Mouse (Mus musculus): ENCODE results near the gene Spg11. TPM values are rescaled to one million over a fixed set of nuclear protein-coding genes. Genes with fewer than 3 reads are reported as not detected.

Spg11 gene
- polyA plus RNA-seq (2017; shearing (Covaris generic)), result 10 to 100 TPM; 12.7 to 18.8 TPM

DNA sequence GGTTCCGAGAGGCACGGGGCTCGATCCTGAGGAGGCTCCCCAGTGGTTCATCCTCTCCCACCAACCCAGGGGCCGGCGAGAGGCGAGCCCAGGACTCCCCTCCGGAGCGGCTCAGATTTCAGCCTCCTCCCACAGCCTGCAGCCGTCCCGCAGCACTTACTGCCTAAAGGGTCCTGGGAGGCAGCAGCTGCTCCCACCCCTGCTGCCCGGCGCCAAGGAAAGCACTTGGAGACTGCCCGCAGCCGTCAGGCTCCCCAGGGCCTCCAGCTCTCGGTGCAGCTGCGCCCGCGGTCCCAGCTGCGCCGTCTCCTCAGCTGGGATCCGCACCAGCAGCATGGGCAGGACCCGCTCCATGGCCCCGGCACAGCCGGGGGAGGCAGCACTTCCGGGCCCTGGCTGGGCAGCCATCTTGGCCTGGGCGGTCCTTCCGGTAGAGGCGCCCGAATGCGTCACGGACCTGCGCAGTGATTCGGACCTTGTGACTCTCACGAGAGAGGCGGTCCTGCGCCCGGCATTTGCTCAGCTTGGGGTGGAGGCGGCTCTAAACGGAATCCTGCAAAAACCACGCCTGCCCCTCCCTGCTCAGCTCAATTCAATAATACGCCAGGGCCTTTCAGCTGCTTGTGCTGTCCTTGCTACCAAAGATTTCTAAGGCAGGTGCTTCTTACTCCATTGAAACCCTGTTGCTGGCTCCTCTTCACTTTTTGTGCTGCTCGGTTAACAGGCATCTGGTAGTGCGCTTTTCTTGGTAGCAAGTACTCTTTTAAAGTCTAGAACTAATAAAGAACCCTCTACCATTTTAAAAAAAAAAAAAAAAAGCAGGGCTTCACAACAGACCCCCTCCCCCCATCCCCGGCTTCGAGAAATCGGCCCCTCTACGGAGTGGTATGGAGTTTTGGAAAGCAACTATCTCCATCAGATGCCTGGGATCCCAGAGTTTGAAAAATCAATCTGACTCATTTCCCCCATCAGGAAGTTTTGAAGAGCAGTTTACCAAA lies at the start of gene Spg11:
Gene Spg11 (minus strand): TSS at position 426 of the 998 bp plus-strand sequence.

DNA sequence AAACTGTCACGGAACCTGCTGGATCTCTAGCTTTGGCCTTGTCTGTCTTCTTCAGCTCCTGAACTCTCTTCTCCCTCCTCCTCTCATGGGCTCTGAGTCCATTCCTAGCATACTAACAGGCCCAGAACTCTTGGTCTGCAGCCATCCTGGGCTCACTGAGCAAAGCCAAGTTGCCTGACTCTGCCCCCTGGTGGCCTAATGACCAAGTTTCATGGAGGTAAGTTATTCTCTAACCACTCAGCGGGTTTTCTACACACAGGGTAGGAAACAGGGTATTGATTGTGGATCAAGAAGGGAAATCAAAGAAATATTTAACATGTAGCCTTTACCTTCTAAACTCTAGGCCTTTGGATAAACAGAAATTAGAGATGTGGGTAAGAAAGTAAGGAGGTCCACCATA lies 42.5 kb upstream of the Spg11 start, which contains the start of gene Trim69:
Gene Trim69 (plus strand): TSS at position 21 of the 400 bp plus-strand sequence.

DNA sequence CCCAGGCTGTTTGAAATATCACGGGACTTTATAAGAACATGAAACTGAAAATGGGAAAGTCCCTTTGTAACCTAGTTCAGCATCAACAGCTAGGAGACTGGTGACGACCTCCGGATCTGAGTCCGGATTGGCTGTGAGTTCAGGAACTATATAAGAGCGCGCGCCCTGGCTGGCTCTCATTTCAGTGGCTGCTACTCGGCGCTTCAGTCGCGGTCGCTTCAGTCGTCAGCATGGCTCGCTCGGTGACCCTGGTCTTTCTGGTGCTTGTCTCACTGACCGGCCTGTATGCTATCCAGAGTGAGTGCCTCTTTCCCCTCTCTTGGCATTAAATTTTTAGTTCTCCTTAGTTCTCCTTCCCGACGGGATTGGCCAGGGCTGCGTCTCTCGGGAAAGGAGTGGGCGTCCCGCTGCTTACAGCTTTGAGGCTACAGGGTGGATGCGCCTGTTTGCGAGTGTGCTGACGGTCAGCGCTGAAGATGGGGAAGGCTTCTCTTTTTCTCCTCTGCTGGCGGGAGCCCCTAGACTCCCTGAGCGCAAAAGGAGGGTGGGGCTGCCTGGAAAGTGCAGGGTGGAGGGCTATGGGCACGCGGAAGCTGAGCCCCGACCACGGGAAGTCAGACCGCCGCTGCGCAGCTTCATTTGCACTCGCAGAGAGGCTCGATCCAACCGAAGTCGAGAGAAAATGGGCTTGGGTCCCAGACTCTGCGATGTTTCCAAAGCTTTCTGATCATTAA lies 29.5 kb upstream of the Spg11 start, which contains the start of gene B2m:
Gene B2m (plus strand): TSS at position 179 of the 734 bp plus-strand sequence.

DNA sequence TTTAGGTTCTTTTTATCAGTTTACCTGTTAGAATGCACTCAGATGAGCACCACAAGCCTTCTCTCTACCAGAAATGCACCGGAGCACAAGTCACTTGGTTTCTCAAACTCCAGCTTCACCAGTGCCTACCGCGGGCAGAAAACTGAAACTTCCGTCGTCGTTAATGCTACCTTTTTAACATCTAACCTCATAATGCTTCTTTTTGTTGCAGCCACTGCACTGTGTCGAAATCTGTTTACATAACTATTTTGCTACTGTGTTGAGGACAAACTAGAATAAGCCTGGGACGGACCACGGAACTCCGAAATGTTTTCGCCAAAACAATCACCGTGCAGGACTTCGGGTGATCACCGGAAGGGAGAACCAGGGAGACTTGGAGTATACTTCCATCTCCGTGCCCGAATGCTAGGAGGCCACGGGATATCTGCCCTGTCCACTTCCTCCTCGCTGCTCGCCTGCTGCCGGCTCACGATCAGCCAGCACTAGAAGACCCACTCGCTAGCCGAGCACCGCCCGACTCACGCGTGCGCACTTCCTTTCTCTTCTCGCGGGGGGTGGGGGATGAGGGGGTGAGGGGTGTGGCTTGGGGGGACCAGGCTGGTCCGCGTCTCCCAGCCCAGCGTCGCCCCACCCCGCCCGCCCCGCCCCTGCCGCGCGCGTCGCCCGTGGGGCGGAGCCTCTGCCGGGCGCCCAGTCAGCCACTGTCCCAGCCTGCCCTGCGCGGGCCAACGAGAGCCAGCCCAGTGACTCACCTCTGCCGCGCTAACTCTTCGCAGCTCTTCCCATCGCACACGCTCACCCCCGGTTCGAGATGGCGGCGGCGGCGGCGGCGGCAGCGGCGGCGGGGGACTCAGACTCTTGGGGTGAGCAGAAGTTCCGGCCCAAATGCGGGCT lies 90.1 kb downstream of the Spg11 start, which contains the start of gene Eif3j1:
Gene Eif3j1 (plus strand): TSS at position 685 of the 894 bp plus-strand sequence.

Other genes with a start within 250 kb of the Spg11 start
- gene Ctdspl2, start 162.4 kb downstream of the Spg11 start, polyA plus RNA-seq (2017; shearing (Covaris generic)), result 10 to 100 TPM; 46.0 to 52.9 TPM
- not detected for gene Mageb3, start 162.3 kb downstream of the Spg11 start, polyA plus RNA-seq (2017; shearing (Covaris generic))
- 10 to 100 TPM; 11.5 to 16.5 TPM for gene Eif3j1, start 89.8 kb downstream of the Spg11 start, polyA plus RNA-seq (2017; shearing (Covaris generic))
- gene B2m, start 29.3 kb upstream of the Spg11 start, polyA plus RNA-seq (2017; shearing (Covaris generic)), result 1,000 to 10,000 TPM; 7,214 to 7,784 TPM
- gene Trim69, start 42.3 kb upstream of the Spg11 start, polyA plus RNA-seq (2017; shearing (Covaris generic)), result under 1 TPM in 1 of 2 experiments, not detected in 1; 0.76 TPM
- gene Patl2, start 67.8 kb upstream of the Spg11 start, polyA plus RNA-seq (2017; shearing (Covaris generic)), result 1 to 10 TPM in 1 of 2 experiments, under 1 TPM in 1; 0.69 to 1.5 TPM
- gene Terb2, start 67.9 kb upstream of the Spg11 start, polyA plus RNA-seq (2017; shearing (Covaris generic)), result under 1 TPM in 1 of 2 experiments, not detected in 1; 0.31 TPM
- 1 to 10 TPM; 2.3 to 3.3 TPM for gene Sord, start 116.4 kb upstream of the Spg11 start, polyA plus RNA-seq (2017; shearing (Covaris generic))
- gene Duox2, start 180.1 kb upstream of the Spg11 start, polyA plus RNA-seq (2017; shearing (Covaris generic)), result under 1 TPM in 1 of 2 experiments, not detected in 1; 0.27 TPM
- under 1 TPM in 1 of 2 experiments, not detected in 1; 0.70 TPM for gene Duoxa2, start 180.5 kb upstream of the Spg11 start, polyA plus RNA-seq (2017; shearing (Covaris generic))
- gene Duoxa1, start 195.3 kb upstream of the Spg11 start, polyA plus RNA-seq (2017; shearing (Covaris generic)), result under 1 TPM in 1 of 2 experiments, not detected in 1; 0.66 TPM
- under 1 TPM in 1 of 2 experiments, not detected in 1; 0.20 TPM for gene Duox1, start 197.3 kb upstream of the Spg11 start, polyA plus RNA-seq (2017; shearing (Covaris generic))

All from inflammation-experienced regulatory T-cells (primary cell).